In the genomic region with DNA sequence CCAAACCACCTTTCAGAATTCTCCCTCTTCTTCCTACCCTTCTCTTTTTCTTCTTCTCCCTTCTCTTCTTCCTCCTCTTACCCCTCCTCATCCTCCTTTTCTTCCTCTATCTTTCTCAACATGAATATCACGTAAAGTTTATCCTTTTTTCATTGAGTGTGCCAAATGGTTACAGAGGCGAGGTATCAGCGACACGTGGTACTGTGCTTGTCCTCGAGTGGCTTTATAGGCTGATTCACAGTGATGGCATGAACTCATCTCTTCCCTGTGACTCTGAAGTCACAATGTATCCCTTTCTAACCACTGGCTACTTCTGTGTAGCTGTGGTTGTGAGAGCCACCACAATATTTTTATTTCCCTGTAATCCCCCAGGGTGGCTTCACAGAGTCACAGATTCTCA, we compare ENCODE assay signal across 16 mouse cellular contexts.
"Had no signal": no experiment of that assay in that cellular context is flagged by ENCODE, and none has a peak within 500 bp of the region (broad histone marks: within the 10 kb centered on the region; RNA-seq: fewer than 3 reads in every experiment).

No protein-coding gene starts in this region.

- H3K9ac ChIP-seq: lung, embryonic 14.5 days; midbrain, embryonic 12.5 days; midbrain, embryonic 15.5 days; neural tube, embryonic 13.5 days; neural tube, embryonic 15.5 days; stomach, embryonic 15.5 days had no signal

- ATAC-seq: midbrain, embryonic 15.5 days had no signal

- DNase-seq: lung, adult 18-20 months; lung, embryonic 14.5 days; lung, postnatal 10 days; lung, postnatal 4 days; retina, postnatal 1 day; right cerebral cortex, adult 18-20 months; thymus, adult 2 months; thymus, postnatal 25 days; thymus, postnatal 4 days had no signal

- H3K4me3 ChIP-seq: midbrain, embryonic 10.5 days; midbrain, embryonic 12.5 days; midbrain, embryonic 15.5 days; neural tube, embryonic 13.5 days; neural tube, embryonic 15.5 days; stomach, embryonic 15.5 days had no signal

- H3K27ac ChIP-seq: midbrain, embryonic 10.5 days; midbrain, embryonic 12.5 days; midbrain, embryonic 15.5 days; neural tube, embryonic 13.5 days; neural tube, embryonic 15.5 days; stomach, embryonic 15.5 days; stomach, postnatal 0 days had no signal

- H3K4me1 ChIP-seq: midbrain, embryonic 12.5 days; midbrain, embryonic 15.5 days; stomach, embryonic 15.5 days had no signal

- H3K36me3 ChIP-seq: midbrain, embryonic 10.5 days; midbrain, embryonic 12.5 days; midbrain, embryonic 15.5 days; neural tube, embryonic 13.5 days; neural tube, embryonic 15.5 days; stomach, embryonic 15.5 days had no signal

- H3K4me2 ChIP-seq: lung, embryonic 14.5 days; midbrain, embryonic 12.5 days; midbrain, embryonic 15.5 days; neural tube, embryonic 13.5 days; neural tube, embryonic 15.5 days; stomach, embryonic 15.5 days had no signal

- H3K9me3 ChIP-seq: midbrain, embryonic 10.5 days; midbrain, embryonic 12.5 days; midbrain, embryonic 15.5 days; neural tube, embryonic 13.5 days; neural tube, embryonic 15.5 days; stomach, embryonic 15.5 days had no signal

- H3K27me3 ChIP-seq: midbrain, embryonic 12.5 days; midbrain, embryonic 15.5 days; neural tube, embryonic 13.5 days; neural tube, embryonic 15.5 days; stomach, embryonic 15.5 days had no signal
